Mouse (Mus musculus) hindbrain, embryonic 11.5 days (tissue): ENCODE results near the gene Psmd3. TPM values are rescaled to one million over a fixed set of nuclear protein-coding genes. Genes with fewer than 3 reads are reported as not detected.
"Not testable (repeated sequence)": the region's sequence is repeated elsewhere in the genome, so short reads cannot be mapped to it uniquely, and the experiment has no call there.

Experiments used
- ATAC-seq: fragments of 200-750 bp; cut with Nextera tagmentation; 2 replicates; pipeline ENCODE4 v1.8.0; 2017; ENCODE audit warnings: mild to moderate bottlenecking, moderate TSS enrichment, moderate library complexity; ENCODE audit not compliant: low FRiP score
- DNase-seq: peaks from one replicate; pipeline ENCODE4 v3.0.0-alpha.2; 2015; ENCODE audit warnings: low spot score
- H3K27ac ChIP-seq: fragments of 300-500 bp; sonication (generic); 2 replicates; pipeline ENCODE4 v1.5.1; 2014; ENCODE audit warnings: mild to moderate bottlenecking, low read depth, low read length
- H3K27me3 ChIP-seq: fragments of 300-500 bp; sonication (generic); 2 replicates; pipeline ENCODE4 v1.6.1; 2014; ENCODE audit warnings: mild to moderate bottlenecking, low read length, moderate library complexity, mixed read lengths; ENCODE audit not compliant: control insufficient read depth, insufficient read depth
- H3K36me3 ChIP-seq: fragments of 300-500 bp; sonication (generic); 2 replicates; pipeline ENCODE4 v1.6.1; 2014; ENCODE audit warnings: mild to moderate bottlenecking, low read length, moderate library complexity, mixed read lengths; ENCODE audit not compliant: control insufficient read depth, insufficient read depth
- H3K4me1 ChIP-seq: fragments of 300-500 bp; sonication (generic); replicated peaks from 2 replicates; pipeline ENCODE4 v1.6.1; 2014; ENCODE audit warnings: low read length, mixed read lengths; ENCODE audit not compliant: control insufficient read depth, insufficient read depth
- H3K4me2 ChIP-seq: fragments of 300-500 bp; sonication (generic); replicated peaks from 2 replicates; pipeline ENCODE4 v1.6.1; 2014; ENCODE audit warnings: mild to moderate bottlenecking, low read depth, low read length
- H3K4me3 ChIP-seq: fragments of 300-500 bp; sonication (generic); 2 replicates; pipeline ENCODE4 v1.5.1; 2014; ENCODE audit warnings: low read depth, low read length
- H3K9ac ChIP-seq: fragments of 300-500 bp; sonication (generic); 2 replicates; pipeline ENCODE4 v1.6.1; 2014; ENCODE audit warnings: low read depth, low read length
- H3K9me3 ChIP-seq: fragments of 300-500 bp; sonication (generic); 2 replicates; pipeline ENCODE4 v1.6.1; 2016; ENCODE audit warnings: low read length; ENCODE audit not compliant: control insufficient read depth
- WGBS: fragments of 180-500 bp; shearing (Covaris S2); extraction: QIAGEN DNeasy Blood & Tissue Kit; methylation state at CpG from one replicate; pipeline ENCODE4 v1.1.7; 2014; 5-methylcytosine and 5-hydroxymethylcytosine counted together
- polyA plus RNA-seq: library from polyadenylated mRNA; unstranded; fragments of >200 nt; fragmentation: Nextera tagmentation; extraction: Ambion mirVana; gene quantifications from 2 replicates; pipeline ENCODE4 v1.2.1, GENCODE M21; 2014

The Psmd3 gene
- polyA plus RNA-seq, 1 experiment from 2014 or later, result 155 TPM

DNA sequence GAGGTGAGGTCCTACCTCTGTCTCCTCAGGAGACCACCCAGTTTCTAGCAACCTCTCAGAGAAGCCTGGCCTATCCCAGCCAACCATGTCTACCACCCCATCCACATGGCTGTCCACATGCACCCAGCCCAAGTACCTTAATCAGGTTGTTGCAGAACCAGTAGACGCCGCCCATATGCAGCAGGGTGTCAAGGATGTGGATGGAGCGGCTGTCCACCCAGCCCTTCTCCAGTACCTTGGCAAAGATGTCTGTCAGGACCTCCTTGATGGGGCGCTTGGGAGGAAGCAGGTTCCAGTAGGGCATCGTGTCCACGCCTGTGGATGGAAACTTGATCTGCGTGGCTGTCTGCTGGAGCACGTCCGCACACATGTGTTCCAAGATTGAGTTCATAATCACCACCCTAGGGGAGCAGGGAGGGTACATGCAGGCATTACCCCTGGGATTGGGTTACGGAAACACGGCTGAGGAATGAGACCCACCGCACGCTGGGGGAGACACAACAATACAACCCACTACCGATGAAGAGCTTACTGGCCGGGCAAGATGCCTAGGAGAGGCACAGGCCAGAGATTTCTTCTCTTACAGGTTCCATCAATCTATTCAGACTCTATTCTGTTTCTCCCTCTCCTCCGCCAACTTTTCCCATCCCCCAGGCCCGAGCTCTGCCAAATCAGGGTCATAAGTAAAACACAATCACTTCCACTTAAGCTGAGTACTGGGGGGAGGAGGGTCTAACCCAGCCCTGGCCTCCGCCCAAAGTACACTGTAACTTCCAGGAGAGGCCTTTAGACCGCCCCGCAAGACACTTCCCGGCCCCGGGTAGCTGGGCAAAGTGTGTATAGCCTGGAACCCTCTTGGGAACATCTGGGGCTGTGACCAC lies 25.3 kb downstream of the Psmd3 start:
- H3K4me3 ChIP-seq, result no peak overlapping the region
- 94% methylated on average over 22 of the region's 22 CpGs for whole genome bisulfite sequencing
- DNase-seq (no peak), ATAC-seq (no peak)
- H3K27ac ChIP-seq, result no peak overlapping the region
- no peak overlapping the region for H3K4me2 ChIP-seq
- peaks cover 2% of the 10 kb centered on the region for H3K36me3 ChIP-seq
- no peaks in the 10 kb centered on the region for H3K27me3 ChIP-seq
- no peak overlapping the region for H3K9ac ChIP-seq
- no peaks in the 10 kb centered on the region for H3K4me1 ChIP-seq
- no peaks in the 10 kb centered on the region for H3K9me3 ChIP-seq

DNA sequence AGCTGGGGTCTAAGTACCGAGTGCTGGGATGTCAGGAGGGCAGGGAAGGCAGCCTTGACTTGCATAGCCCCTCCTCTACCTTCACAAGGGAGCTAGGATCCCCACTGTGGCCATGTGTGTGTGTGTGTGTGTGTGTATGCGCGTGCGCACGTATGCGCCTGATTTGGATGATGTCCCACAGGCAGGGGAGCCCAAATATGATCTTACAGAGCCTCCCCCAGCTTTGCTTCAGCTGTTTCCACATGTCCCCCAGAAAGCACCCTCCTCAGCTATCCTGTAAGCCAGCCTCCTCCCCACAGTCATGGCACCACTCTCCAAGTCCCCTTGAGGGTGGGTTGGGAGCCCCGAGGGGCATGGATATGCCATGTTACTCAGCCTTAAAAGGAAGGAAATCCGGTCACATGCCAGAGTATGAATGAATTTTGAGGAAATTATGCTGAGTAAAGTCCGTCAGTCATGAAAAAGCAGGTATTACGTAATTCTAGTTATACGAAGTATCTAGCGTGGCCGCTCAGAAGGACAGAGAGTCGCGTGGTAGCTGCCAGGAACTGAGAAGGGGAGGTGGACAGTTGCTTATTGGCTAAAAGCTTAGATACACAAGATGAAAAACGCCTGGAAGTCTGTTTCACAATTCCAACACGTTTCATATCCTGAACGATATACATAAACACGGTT lies 26.1 kb downstream of the Psmd3 start:
- ATAC-seq (no peak), DNase-seq (no peak)
- Histone ChIP-seq H3K27ac (no peak overlapping the region), H3K9me3 (no peaks in the 10 kb centered on the region), H3K36me3 (peaks cover 2% of the 10 kb centered on the region), H3K27me3 (no peaks in the 10 kb centered on the region), H3K4me1 (no peaks in the 10 kb centered on the region), H3K9ac (no peak overlapping the region), H3K4me3 (no peak overlapping the region), H3K4me2 (no peak overlapping the region)
- 90% methylated on average over 19 of the region's 19 CpGs for WGBS

DNA sequence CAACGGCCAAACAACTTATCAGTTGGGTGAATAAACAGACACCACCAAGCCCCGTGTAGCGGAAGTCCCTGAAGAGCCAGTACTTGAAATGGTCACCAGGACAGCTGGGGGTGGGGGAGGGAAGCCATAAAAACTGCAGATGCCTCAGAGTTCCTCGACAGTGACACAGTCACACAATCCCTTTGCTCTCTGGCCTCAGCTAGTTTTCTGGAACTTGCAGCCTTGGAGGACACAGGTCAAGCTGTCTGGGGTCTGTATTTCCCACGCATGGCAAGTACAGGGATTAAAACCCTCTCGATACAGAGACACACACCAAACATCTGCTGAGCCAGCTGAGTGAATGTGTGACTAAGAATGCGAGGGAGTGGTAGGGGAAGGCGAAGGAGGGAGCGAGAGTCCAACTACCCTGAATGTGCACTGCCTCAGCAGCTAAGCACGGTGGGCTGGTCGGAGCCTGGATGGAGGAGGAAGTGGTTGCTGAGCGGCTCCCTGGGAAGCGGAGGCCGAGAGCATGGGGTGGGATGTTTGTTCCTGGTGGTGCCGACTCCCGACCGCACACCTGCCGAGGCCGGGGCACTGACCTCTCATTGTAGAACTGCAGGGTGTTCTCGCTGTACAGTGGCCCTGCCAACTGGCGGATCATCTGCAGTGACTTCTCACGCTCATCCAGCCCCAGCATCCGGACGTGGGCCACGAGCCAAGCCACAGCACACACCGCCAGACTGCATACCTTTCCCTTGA lies 26.8 kb downstream of the Psmd3 start:
- no peaks in the 10 kb centered on the region for H3K27me3 ChIP-seq
- H3K4me2 ChIP-seq, result no peak overlapping the region
- H3K9ac ChIP-seq, result no peak overlapping the region
- no peak overlapping the region for H3K4me3 ChIP-seq
- 91% methylated on average over 26 of the region's 26 CpGs for whole genome bisulfite sequencing
- H3K4me1 ChIP-seq, result no peaks in the 10 kb centered on the region
- no peaks in the 10 kb centered on the region for H3K9me3 ChIP-seq
- ATAC-seq, result no peak
- DNase-seq, result no peak
- H3K27ac ChIP-seq, result no peak overlapping the region
- peaks cover 2% of the 10 kb centered on the region for H3K36me3 ChIP-seq

DNA sequence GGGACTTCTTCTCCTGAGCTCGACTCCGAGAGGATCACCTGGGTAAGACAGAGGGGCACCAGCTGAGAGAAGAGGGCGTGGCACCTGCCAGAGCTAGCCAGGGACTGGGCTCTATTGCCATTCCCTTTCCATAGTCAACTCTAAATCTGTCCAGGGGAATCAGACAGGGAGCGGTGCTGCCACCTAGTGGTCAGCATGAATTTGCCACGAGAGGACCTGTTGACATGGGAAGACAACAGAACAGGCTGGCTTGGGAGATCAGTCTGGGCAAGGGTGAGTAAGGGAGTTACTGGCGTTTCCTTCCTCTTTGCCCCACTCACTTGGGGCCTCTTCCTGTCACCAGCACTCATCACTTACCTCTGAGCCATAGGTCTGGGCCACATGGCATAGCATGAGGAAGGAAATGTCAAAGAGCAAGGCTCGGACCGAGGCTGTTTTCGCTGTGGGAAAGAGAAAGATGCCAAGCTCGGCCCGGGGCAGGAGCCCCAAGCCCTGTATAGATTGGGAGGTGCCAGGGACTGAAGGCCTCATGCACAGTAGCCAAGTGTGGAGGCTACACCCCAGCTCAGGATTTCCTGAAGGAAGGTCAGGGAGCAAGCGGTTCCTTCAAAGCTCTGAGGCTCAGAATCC lies 28.2 kb downstream of the Psmd3 start:
- peak; percentile 90 for DNase-seq
- H3K4me2 ChIP-seq, result no peak overlapping the region
- H3K27ac ChIP-seq, result no peak overlapping the region
- H3K9me3 ChIP-seq, result no peaks in the 10 kb centered on the region
- 55% methylated on average over 12 of the region's 12 CpGs for WGBS
- ATAC-seq, result no peak; the same call in 1 of the 2 replicates
- H3K36me3 ChIP-seq, result peaks cover 2% of the 10 kb centered on the region
- no peaks in the 10 kb centered on the region for H3K4me1 ChIP-seq
- H3K9ac ChIP-seq, result no peak overlapping the region
- H3K27me3 ChIP-seq, result no peaks in the 10 kb centered on the region
- no peak overlapping the region for H3K4me3 ChIP-seq

DNA sequence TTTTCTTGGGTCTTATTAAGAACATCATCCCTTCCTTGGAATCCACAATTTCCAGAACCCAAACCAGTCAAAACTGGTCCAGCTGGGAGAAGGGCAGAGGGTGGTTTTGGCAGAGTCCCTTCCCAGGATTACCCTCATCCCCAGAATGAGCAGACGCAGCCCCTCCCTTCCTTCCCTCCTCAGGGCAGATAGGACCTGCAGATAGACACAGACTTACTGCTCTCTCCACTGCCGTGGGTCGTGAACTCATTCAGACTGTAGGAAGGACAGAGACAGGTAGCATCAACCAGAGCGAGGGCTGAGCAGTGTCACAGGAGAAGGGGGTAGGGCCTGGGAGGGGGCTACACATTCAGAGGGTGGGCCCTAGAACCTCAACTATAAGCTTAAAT lies 28.7 kb downstream of the Psmd3 start:
- H3K27me3 ChIP-seq, result no peaks in the 10 kb centered on the region
- 71% methylated on average over 4 of the region's 4 CpGs for WGBS
- H3K4me2 ChIP-seq, result no peak overlapping the region
- peaks cover 2% of the 10 kb centered on the region for H3K36me3 ChIP-seq
- H3K9ac ChIP-seq, result no peak overlapping the region
- ATAC-seq, result no peak
- no peaks in the 10 kb centered on the region for H3K4me1 ChIP-seq
- no peaks in the 10 kb centered on the region for H3K9me3 ChIP-seq
- DNase-seq, result no peak
- no peak overlapping the region for H3K4me3 ChIP-seq
- H3K27ac ChIP-seq, result no peak overlapping the region

DNA sequence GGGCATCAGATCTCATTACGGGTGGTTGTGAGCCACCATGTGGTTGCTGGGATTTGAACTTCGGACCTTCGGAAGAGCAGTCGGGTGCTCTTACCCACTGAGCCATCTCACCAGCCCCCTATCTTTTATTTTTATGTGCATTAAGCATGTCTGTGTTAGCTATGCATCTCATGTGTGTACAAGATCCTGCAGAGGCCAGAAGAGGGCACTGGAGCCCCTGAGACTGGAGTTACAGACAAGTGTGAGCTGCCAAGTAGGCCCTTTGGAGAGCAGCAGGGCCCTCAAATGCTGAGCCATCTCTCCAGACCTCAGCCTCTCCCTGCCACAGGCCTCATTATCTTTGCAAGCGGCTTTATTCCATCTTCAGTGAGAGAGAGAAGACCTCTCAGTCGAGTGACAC lies 29.7 kb downstream of the Psmd3 start:
- WGBS, result 92% methylated on average over 5 of the region's 6 CpGs
- not testable (repeated sequence) for H3K36me3 ChIP-seq

DNA sequence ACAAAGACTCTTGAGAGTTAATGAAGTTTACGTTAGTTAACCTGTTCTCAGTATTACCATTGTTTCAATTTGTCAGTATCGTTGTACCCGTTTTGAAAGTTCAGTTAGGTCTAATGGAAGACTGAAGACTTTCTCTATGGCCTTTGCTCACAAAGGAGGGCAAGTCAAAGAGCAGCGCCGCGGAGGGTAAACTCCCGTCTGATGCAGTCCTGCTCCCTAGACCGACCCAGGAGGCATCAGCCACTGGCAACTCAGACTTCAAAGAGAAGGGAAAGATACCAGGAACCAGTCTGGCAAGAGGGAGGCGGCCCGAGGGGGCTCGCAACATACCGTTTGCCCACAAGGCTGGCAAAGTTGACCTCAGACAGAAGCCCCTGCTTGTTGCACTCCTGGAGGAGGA lies 31.3 kb downstream of the Psmd3 start:
- H3K4me2 ChIP-seq, result no peak overlapping the region
- H3K36me3 ChIP-seq, result peaks cover 2% of the 10 kb centered on the region; the same call in 1 of the 2 replicates
- no peaks in the 10 kb centered on the region for H3K9me3 ChIP-seq
- no peak for ATAC-seq
- H3K27me3 ChIP-seq, result no peaks in the 10 kb centered on the region
- no peaks in the 10 kb centered on the region for H3K4me1 ChIP-seq
- H3K4me3 ChIP-seq, result no peak overlapping the region
- H3K27ac ChIP-seq, result no peak overlapping the region
- DNase-seq, result no peak
- 88% methylated on average over 12 of the region's 12 CpGs for WGBS
- no peak overlapping the region for H3K9ac ChIP-seq

More for the DNA sequence above, 29.7 kb downstream of the Psmd3 start:
- not testable (repeated sequence) for H3K27ac ChIP-seq, H3K4me2 ChIP-seq, H3K4me1 ChIP-seq, DNase-seq, H3K9ac ChIP-seq, ATAC-seq, H3K9me3 ChIP-seq, H3K4me3 ChIP-seq, H3K27me3 ChIP-seq

DNA sequence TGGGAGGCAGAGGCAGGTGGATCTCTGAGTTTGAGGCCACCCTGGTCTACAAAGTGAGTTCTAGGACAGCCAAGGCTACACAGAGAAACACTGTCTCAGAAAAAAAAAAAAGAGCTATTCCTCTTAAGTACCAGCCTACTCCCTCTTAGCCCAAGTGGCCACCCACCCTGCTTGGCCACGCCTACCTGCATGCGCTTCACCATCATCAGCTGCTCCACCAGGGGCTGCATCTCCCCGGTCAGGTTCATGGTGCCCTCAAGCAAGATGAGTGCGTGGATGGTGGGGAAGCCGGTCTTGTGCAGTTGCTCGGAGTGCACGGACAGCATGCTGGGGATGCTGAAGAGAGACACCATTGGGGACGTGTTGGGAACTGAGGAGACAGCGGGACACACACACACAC lies 33.6 kb downstream of the Psmd3 start:
- H3K4me1 ChIP-seq, result no peaks in the 10 kb centered on the region
- DNase-seq (no peak), ATAC-seq (no peak)
- no peak overlapping the region for H3K9ac ChIP-seq
- H3K27ac ChIP-seq, result no peak overlapping the region
- H3K4me2 ChIP-seq, result no peak overlapping the region
- H3K9me3 ChIP-seq, result no peaks in the 10 kb centered on the region
- 94% methylated on average over 9 of the region's 9 CpGs for WGBS
- peaks cover 2% of the 10 kb centered on the region; the same call in 1 of the 2 replicates for H3K36me3 ChIP-seq
- H3K27me3 ChIP-seq, result no peaks in the 10 kb centered on the region
- no peak overlapping the region for H3K4me3 ChIP-seq
